Mouse (Mus musculus): ENCODE results near the gene Stam.

The Stam gene

GRCm38 (mm10) chr2:14126387-14126786 is 52.5 kb downstream of the Stam start:
- no peak for DNase-seq (ENCODE audit: low spot score)

GRCm38 (mm10) chr2:14127629-14128028 is 53.7 kb downstream of the Stam start:
- no peak for DNase-seq (ENCODE audit: low spot score)

- peak; percentile 48 for DNase-seq (ENCODE audit: low spot score)
Measured at GRCm38 (mm10) chr2:14130641-14131339, 56.9 kb downstream of the Stam start.

- no peak for DNase-seq (ENCODE audit: low spot score)
Measured at GRCm38 (mm10) chr2:14132468-14133326, 58.8 kb downstream of the Stam start.

GRCm38 (mm10) chr2:14136906-14137305 is 63.0 kb downstream of the Stam start:
- no peak for DNase-seq (ENCODE audit: low spot score)

GRCm38 (mm10) chr2:14139590-14139989 is 65.7 kb downstream of the Stam start:
- no peak for DNase-seq (ENCODE audit: low spot score)

GRCm38 (mm10) chr2:14140044-14140443 is 66.1 kb downstream of the Stam start:
- DNase-seq (ENCODE audit: low spot score): no peak

- no peak for DNase-seq (ENCODE audit: low spot score)
Measured at GRCm38 (mm10) chr2:14145311-14145710, 71.4 kb downstream of the Stam start.

- no peak for DNase-seq (ENCODE audit: low spot score)
Measured at GRCm38 (mm10) chr2:14146913-14147312, 73.0 kb downstream of the Stam start.

- DNase-seq (ENCODE audit: low spot score): no peak
Measured at GRCm38 (mm10) chr2:14150829-14151228, 76.9 kb downstream of the Stam start.

- DNase-seq (ENCODE audit: low spot score): no peak
Measured at GRCm38 (mm10) chr2:14151854-14152253, 78.0 kb downstream of the Stam start.

GRCm38 (mm10) chr2:14159047-14159446 is 85.1 kb downstream of the Stam start:
- no peak for DNase-seq (ENCODE audit: low spot score)

- no peak for DNase-seq (ENCODE audit: low spot score)
Measured at GRCm38 (mm10) chr2:14159756-14160155, 85.9 kb downstream of the Stam start.

- DNase-seq (ENCODE audit: low spot score): no peak
Measured at GRCm38 (mm10) chr2:14164459-14165030, 90.6 kb downstream of the Stam start.

- DNase-seq (ENCODE audit: low spot score): no peak
Measured at GRCm38 (mm10) chr2:14165066-14165465, 91.2 kb downstream of the Stam start.

- DNase-seq (ENCODE audit: low spot score): no peak
Measured at GRCm38 (mm10) chr2:14165618-14166344, 91.9 kb downstream of the Stam start.

GRCm38 (mm10) chr2:14167721-14168120 is 93.8 kb downstream of the Stam start:
- no peak for DNase-seq (ENCODE audit: low spot score)

- DNase-seq (ENCODE audit: low spot score): no peak
Measured at GRCm38 (mm10) chr2:14174334-14174733, 100.4 kb downstream of the Stam start, which contains the start of gene Tmem236. Gene Tmem236 (plus strand): TSS chr2:14174523.

GRCm38 (mm10) chr2:14176460-14177193 is 102.7 kb downstream of the Stam start:
- DNase-seq (ENCODE audit: low spot score): no peak

- DNase-seq (ENCODE audit: low spot score): no peak
Measured at GRCm38 (mm10) chr2:14184375-14184774, 110.5 kb downstream of the Stam start.

- DNase-seq (ENCODE audit: low spot score): no peak
Measured at GRCm38 (mm10) chr2:14190684-14191083, 116.8 kb downstream of the Stam start.
